Mouse (Mus musculus): ENCODE results near the gene Wnt10a.

Gene Wnt10a

DNA sequence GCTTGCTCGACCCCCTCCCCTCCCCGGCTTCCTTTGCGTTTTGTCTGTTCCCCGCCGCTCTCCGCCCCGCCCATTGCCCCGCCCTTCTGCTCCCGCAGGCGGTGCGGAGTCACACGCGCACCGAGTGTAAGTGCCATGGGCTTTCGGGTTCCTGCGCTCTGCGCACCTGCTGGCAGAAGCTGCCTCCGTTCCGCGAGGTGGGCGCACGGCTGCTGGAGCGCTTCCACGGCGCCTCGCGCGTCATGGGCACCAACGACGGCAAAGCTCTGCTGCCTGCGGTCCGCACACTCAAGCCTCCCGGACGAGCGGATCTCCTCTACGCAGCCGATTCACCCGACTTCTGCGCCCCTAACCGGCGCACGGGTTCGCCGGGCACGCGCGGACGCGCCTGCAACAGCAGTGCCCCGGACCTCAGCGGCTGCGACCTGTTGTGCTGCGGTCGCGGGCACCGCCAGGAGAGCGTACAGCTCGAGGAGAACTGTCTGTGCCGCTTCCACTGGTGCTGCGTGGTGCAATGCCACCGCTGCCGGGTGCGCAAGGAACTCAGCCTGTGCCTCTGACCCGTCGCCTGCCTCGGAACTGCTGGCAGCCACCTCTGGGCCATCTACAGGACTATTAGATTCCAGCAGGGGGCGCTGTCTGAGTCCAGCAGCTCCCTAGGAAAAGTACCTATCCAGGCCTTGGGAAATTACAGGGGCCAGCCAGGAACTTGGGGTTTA is 7.1 kb upstream of the Wnt10a start:
- no peak for DNase-seq (ENCODE audit: extremely low read depth, insufficient read length, low spot score)

DNA sequence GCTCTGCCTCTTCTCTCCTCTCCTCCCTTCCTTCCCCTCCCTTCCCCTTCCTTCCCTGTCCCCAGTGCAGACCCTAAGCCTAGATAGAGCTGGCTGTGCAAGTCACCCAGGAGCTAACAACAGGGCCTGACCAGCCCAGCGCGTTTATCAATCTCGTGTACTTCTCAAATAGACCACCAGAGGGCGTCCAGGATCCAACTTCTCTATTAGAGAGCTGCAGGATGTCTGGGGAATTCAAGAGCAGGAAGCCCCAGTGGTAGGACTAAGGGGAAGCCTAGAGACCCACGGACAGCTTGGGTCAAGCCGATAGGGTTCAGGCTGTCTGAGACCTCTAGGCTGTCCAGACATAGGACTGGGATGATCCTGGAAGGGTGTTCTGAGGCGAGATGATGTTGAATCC is 3.5 kb upstream of the Wnt10a start:
- no peak for DNase-seq (ENCODE audit: extremely low read depth, insufficient read length, low spot score)

DNA sequence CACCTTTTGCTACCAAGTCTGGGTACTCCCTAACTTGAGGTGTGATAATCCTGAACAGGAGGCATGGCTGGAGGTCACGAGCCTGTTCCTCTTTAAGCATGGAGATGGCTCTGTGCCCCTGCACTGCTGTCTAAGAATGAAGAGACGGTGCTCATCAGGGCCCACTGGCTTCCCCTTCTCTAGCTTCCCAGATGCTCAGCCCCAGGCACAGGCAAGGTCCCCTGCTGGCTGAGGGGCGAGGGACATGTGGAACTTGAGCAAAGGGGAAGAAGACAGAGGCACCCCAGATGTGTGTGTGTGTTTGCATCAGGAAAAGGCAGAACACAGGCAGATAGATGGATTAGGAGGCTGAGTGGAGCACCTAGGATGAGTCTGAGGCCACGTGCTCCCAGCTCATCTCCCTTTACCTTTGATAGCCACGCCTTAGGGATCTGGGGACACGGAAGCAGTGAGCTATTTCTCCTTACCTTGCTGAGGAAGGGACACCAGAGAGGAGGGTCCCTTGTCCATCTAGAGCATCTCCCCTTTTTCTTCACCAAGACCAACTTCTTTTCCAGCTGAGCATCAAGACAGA is 2.6 kb upstream of the Wnt10a start:
- DNase-seq (ENCODE audit: extremely low read depth, insufficient read length, low spot score) = no peak

DNA sequence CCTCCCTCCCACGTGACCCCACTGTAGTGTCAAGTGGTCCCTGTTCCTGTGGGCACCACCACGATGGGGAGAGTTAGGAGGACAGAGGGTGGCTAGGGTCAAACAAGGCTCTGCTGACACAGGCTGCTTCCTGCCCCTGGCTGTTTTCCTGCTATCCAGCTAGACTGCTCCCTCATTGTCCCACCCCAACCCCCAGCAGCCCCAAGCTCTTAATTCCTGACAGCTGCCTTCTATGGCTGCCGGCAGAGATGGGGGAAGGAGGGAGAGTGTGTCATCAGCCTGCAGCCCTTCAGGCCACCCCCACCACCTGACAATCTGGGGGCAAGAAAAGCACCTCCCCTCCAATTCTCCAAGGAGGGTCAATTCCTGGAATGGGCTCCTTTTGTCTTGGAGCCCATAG is 1.2 kb upstream of the Wnt10a start:
- DNase-seq (ENCODE audit: extremely low read depth, insufficient read length, low spot score) = no peak

DNA sequence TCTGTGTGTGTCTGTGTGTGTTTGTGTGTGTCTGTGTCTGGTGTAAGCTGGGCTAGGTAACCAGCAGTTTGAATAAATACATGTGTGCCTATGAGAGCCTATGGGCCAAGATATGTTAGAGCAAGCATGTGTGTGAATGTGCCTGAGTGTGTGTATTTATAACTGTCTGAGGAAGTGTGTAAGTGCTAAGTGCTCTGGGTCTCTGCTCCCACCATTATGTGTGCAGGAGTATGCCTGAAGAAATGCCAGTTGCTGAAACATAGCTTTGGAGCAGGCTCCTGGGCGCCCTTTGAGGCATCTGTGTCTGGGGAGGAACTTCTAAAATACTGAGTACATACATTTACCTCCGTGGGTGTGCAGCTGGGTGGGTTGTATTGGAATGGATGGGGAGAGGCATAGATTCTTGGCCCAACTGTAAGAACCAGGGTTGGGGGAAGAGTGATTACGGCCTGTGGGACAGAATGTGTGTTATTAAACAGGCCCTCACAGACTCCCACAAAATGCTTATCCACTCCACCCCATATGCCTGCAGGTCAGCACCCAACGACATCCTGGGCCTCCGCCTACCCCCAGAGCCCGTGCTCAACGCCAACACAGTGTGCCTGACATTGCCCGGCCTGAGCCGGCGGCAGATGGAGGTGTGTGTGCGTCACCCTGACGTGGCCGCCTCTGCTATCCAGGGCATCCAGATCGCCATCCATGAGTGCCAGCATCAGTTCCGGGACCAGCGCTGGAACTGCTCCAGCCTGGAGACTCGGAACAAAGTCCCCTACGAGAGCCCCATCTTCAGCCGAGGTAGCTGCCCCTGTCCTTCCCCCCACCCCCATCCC is 1.7 kb downstream of the Wnt10a start:
- peak; percentile 66 for DNase-seq (ENCODE audit: extremely low read depth, insufficient read length, low spot score)

DNA sequence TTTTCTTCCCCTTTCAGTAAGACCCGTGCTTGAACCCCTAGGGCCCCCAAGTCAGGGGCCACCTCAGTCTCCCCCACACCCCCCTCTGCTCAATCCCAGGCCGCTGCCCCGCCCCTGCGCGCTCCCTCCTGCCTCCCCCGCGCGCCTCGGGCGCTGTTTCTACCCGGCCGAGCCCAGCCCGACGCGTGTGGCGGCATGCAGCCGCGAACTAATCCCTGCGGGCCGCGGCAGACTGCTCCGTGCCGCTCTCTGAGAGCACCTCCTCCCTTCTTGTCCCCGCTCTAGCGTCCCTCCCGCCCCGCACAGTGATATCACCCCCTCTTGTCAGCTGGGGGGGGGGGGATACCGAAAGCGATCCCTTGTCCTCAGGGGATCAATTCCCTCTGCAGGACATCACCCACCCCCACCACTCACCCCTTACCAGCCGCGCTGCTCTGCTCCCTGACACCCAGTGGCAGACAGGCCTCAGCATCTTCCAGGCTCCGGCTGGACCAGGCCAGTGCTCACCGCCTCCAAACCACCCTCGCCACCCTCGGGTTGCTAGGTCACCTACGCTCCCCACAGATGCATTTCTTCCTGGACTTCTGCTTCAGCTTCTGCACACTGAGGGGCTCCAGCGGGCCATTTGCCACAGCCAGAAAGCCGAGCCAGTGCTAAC is 3.3 kb downstream of the Wnt10a start:
- DNase-seq (ENCODE audit: extremely low read depth, insufficient read length, low spot score) = no peak

DNA sequence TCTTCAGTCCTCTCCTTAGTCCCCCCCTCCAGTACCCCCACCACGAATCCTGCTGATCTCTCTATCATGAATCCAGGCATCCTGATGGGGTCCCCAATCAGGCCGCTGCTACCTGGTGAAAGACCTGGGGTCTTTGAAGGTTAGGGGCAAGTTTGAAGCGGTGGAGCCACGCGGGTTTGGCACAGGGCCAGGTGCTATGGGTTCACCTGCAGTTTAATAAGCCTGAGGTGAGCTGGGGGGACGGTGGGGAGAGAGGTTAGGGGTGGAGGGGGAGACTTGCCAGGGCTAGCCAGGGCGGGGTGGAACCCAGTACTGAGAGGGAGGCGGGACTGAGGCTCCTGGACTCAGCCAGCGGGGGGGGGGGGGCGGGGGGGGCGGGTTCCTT is 3.8 kb downstream of the Wnt10a start:
- DNase-seq (ENCODE audit: extremely low read depth, insufficient read length, low spot score) = no peak

DNA sequence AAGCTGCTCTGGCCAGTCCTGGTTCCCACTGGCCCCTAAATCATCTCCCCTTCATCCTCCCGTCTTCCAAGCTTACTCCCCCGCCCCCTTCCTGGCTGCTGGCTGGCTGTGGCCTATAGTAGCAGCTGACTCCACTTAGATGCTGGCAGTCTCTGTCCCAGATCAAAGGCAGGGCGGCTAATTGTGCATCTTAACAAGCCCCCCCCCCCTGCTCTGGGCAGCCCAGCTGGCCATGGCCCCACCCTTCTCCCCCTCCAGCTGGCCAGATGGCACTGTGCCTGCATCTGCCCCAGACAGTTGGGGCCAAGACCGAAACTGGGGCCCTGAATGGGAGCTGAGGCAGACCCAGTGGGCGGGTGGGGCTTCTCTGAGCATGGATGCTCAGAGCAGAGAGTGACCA is 6.1 kb downstream of the Wnt10a start:
- DNase-seq (ENCODE audit: extremely low read depth, insufficient read length, low spot score) = no peak

DNA sequence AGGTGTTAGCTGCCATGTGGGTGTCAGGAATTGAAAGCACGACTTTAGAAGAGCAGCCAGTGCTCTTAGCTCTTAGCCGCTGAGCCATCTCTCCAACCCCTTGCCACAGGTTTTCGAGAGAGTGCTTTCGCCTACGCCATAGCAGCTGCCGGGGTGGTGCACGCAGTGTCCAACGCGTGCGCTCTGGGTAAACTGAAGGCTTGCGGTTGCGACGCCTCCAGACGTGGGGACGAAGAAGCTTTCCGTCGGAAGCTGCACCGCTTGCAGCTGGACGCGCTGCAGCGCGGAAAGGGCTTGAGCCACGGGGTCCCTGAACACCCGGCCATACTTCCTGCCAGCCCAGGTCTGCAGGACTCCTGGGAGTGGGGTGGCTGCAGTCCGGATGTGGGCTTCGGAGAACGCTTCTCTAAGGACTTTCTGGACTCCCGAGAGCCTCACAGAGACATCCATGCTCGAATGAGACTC is 9.1 kb downstream of the Wnt10a start:
- no peak for DNase-seq (ENCODE audit: extremely low read depth, insufficient read length, low spot score)

DNA sequence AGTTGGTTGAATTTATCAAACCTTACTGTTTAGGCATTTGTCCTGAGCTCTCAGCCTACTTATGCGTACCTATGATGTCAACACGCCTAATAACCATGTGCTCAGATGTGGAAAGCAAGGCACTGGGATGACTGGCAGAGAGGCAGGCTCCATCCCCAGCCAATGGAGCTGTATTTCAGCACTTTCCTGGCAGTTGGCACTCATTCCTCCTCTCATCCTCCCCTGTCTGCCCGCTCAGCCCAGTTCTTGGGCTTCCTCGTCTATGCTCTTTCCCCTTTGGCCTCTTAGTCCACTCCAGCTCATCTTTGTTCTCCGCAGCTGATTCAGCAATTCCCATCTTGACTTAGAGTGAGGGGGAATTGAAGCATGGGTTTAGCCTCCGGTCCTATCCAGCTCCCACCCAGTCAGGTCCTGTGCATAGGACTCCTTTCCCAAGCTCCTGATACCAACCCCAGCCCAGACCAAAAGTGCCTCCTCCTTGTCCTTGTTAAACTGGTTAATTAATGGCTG is 10.4 kb downstream of the Wnt10a start:
- no peak for DNase-seq (ENCODE audit: extremely low read depth, insufficient read length, low spot score)

DNA sequence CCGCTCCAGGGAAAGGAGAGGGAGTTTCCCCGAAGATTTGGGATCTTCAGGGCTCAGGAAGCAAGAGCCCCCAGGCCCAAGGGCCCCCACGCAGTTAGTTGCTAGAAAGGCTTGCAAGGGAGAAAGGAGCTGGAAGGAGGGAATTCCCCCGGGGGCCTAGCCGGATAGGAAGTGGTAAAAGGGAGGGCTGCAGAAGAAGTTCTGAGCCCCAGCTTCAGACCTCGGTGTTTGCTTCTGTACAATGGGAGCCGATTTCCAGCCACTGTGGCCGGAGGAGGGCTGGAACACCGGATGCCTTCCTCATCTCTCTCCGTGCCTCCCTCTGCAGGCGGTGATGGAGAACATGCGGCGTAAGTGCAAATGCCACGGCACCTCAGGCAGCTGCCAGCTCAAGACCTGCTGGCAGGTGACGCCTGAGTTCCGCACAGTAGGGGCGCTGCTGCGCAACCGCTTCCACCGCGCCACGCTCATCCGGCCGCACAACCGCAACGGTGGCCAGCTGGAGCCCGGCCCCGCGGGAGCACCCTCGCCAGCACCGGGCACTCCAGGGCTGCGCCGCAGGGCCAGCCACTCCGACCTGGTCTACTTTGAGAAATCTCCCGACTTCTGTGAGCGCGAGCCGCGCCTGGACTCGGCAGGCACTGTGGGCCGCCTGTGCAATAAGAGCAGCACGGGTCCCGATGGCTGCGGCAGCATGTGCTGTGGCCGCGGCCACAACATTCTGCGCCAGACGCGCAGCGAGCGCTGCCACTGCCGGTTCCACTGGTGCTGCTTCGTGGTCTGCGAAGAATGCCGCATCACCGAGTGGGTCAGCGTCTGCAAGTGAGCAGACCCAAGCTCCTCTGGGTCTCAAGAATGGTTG is 11.7 kb downstream of the Wnt10a start:
- DNase-seq (ENCODE audit: extremely low read depth, insufficient read length, low spot score) = no peak

DNA sequence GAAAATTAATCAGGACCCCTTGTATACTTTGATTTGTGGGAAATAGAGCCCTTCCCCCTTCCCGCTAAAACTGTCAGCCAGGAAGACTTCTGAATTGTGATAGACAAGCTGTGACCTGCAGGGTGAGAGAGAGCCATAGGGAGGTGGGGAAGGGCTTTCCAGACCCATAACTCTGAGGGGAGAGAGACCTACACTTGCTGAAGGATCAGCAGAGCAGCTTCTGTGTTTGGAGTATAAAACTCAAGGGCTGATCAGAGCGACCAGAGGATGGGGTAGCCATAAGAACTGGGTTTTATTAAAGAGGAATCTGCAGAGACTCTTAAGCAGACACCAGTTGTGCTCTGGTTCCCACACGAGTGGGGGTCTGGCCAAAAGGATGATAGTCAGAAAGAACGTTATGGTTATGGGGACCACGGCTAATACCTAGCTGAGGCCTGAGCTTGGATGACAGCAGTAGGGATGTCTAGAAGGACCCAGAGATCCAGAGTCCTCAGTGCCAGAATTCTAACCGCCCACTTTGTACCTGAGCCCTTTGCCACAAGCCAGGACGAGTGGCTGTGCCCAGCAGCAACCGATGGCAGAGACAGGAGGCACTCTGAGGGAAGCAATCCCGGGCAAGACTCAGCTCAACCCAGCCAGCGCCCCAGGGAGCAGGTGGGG is 13.0 kb downstream of the Wnt10a start:
- no peak for DNase-seq (ENCODE audit: extremely low read depth, insufficient read length, low spot score)

DNA sequence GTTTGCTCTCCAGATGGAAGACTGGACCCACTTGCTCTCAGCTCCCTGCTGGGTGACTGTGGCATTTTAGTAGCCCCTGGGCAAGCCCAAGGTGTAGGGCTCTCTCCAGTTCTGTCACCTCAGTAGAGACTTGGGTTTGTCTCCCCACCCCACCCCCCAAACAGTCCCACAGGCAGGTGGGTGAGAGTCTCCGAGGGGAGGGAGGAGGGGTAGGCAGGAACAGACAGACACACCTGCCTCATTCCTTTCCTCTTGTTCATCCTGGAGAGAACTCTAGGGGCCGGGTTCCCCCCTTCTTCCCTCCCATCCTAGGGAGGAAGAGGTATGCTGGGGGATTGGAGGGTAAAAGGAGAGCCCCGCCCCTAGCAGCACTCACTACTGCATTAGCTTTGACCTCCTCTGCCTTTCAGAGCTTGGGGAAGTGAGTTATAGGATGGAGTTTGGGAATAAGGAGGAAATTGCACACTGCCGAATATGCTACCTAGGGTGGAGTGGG is 14.1 kb downstream of the Wnt10a start:
- DNase-seq (ENCODE audit: extremely low read depth, insufficient read length, low spot score) = no peak

DNA sequence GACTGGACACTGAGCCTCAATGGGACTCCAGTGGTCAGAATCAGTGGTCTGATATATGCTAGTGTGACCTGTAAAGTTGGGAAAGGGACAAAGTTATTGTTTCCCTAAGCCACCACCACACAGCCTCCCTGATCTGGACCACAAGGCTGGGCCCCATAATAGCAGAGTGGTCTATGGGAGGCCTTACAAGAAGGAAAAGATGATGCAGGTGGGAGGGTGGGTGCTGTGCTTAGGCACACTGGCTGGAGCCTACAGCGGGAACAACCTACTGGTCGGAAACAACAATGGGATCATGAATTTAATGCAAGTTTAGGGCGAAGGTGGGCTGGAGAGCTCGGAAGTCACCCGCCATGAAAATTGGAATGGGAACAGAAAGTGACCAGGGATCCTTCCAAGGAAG is 14.5 kb downstream of the Wnt10a start:
- no peak for DNase-seq (ENCODE audit: extremely low read depth, insufficient read length, low spot score)

DNA sequence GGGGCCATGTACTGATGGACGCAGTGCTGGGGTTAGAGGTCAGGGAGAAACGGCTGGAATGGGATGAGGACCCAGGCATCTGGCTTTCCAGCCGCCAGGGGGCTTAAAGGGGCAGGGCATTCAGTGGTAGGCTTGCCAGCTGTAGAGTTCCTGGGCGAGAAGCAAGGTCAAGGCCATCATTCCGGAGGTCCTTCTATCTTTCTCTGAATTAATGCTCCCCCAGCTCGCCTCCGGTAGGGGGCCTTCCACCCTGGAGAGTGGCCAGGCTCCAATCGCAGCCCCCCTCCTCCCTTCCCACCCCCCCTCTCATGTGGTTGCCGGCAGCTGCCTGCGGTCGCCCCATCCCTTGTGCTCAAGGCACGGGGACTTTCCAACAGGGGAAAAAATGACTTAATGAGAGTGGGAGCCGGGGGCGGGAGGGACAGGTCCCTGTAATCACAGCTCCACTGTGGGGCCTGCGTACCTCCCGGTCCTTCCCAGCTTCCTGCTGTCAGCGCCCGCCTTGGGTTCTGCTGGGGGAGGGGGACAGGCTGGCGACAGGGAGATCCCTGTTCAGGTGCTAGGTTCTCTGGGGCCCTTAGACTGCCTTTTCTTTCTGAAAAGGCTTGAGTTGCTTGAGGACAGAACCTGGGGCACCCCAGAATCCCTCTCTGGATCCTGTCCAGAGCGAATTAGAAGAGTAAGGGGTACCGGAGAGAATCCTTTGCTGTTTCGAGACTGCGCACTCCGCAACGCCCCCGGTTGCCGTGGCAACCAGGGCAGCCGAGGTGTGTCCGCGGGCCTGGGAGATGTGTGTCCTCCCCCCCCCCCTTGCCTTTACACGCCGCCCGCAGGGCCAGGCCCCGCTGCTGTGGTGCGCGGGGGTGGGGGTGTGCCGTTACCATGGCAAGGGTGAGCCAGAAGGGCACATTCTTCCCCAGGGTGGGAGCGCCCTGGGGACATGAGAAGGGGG is 15.3 kb downstream of the Wnt10a start:
- DNase-seq (ENCODE audit: extremely low read depth, insufficient read length, low spot score) = no peak

DNA sequence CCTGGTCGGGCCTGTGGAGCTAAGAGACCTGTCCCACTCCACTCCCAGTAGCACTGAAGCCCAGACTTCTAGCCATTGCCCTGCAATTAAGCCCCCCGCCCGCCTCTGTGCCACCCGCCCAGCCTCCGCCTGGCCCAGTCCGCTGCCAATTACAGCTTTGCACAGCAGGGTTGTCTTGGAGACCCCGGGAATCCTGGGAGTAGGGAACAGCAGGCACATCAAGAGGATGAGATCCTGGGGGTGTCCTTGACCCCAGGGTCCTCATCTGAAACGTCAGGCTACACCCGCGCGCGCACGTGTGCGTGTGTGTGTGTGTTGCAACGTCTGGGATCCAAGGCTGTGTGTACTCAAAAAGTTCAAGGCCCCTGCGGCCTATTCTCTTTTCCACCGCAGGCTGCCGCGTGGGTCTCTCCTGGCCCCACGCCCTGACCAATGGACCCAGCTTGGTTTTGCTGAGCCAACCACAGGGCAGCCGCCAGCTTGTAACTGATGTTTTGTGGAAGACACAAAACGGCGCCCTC is 16.3 kb downstream of the Wnt10a start:
- DNase-seq (ENCODE audit: extremely low read depth, insufficient read length, low spot score) = no peak

DNA sequence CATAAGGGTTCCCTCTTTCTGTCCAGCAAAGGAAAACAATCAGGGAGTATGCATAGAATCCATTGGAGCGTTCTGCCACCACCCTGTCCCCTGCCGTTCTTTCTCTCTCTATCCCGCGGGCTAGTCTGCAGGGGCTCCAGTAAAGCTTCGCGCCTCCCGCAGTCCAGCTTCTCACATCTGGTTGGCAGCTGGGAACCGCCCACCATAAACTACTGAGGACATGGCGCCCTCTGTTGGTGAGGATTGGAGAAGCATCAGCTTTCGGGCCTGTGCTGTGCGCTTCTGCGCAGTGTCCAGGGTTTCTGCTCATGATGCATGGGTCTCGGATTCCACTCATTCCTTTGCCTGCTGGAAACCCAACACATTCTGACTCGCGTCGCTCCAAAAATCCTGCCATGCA is 16.8 kb downstream of the Wnt10a start:
- peak; percentile 42 for DNase-seq (ENCODE audit: extremely low read depth, insufficient read length, low spot score)

DNA sequence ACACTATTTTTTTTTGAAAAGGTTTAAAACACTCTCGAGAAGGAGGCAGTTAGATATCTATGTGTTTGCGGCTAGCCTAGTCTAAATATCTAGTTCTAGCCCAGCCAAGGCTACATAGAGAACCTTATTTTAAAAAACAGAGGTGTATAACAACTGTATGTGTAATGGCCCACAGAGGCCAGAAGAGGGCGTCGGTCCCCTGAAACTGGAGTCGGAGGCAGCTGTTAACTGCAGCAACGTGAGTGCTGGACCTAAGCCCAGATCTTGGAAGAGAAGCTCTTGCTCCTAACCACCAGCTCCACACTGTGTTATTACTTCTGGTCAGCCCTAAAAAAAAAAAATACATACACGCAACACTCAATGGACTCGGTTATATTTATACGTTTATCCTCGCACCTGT is 17.7 kb downstream of the Wnt10a start:
- no peak for DNase-seq (ENCODE audit: extremely low read depth, insufficient read length, low spot score)

Measured in 3134 (cell line).